Mouse (Mus musculus) heart, adult 2 months (tissue): Measurements from ENCODE around the gene Spred2.

Experiments
- CTCF ChIP-seq: fragments of 200-600 bp; IDR thresholded peaks from 2 replicates; pipeline ENCODE4 v1.8.1; 2022; ENCODE audit warnings: antibody characterized with exemption, mild to moderate bottlenecking, moderate library complexity
- EP300 ChIP-seq: fragments of 200-500 bp; IDR thresholded peaks from 2 replicates; pipeline ENCODE4 v1.6.1; 2011; ENCODE audit warnings: low read depth, low read length, control low read depth; ENCODE audit not compliant: insufficient read depth
- POLR2A ChIP-seq: fragments of 200-500 bp; IDR thresholded peaks from 2 replicates; pipeline ENCODE4 v1.6.1; 2011; ENCODE audit warnings: mild to moderate bottlenecking, low read depth, low read length, control low read depth; ENCODE audit not compliant: insufficient read depth

DNA sequence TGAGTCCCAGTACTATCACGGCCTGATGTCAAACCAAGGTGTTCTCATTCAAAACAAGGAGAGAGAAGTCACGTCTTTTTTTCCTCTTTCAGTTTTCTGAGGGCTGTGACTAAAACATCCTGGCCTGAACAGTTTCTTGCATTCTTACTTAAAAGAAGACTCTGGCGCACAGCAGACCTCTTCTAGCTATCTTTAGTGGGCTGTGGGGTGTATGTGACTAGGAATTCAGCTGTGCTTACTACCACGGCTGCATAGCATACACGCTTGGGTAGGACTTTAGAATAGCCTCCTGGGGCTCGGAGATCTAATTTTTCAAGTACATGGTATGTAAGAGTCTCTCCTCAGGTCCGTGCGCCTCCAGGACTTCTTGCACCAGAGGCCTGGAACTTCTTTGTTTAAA, 26.0 kb downstream of the Spred2 start:
- TF ChIP-seq CTCF (no peak), EP300 (no peak), POLR2A (no peak)
